Mouse (Mus musculus): ENCODE data around the gene Dnmt3a. TPM values are rescaled to one million over a fixed set of nuclear protein-coding genes. Genes with fewer than 3 reads are reported as not detected.

The Dnmt3a gene
- 38.4 and 41.7 TPM in 2 replicates for polyA plus RNA-seq (2012; rRNA removed)

GRCm38 (mm10) chr12:3805852-3806251, at the start of gene Dnmt3a:
Gene Dnmt3a, plus strand, starts transcription at chr12:3806007.

GRCm38 (mm10) chr12:3954651-3955050, 148.8 kb downstream of the Dnmt3a start, which contains the start of gene Pomc:
Gene Pomc, plus strand, starts transcription at chr12:3954951.

Other genes with a start within 250 kb of the Dnmt3a start
- 59.6 and 59.7 TPM in 2 replicates for gene Dtnb, start 233.6 kb upstream of the Dnmt3a start, polyA plus RNA-seq (2012; rRNA removed)
- gene Pomc, start 148.9 kb downstream of the Dnmt3a start, polyA plus RNA-seq (2012; rRNA removed): 7.3 and 17.1 TPM in 2 replicates
- gene Efr3b, start 232.9 kb downstream of the Dnmt3a start, polyA plus RNA-seq (2012; rRNA removed): 35.6 and 36.4 TPM in 2 replicates

All from central nervous system, embryonic 14 days (tissue).